Mouse (Mus musculus) lung, postnatal 36 days (tissue): ENCODE measurements around the gene Clec3b.

Source experiments
- DNase-seq: peaks from one replicate; pipeline ENCODE4 v3.0.0; 2022; ENCODE audit warnings: mixed read lengths

Clec3b gene

GRCm38 (mm10) chr9:123150241-123151020, at the start of gene Clec3b:
Clec3b (plus strand) TSS chr9:123150946.
- DNase-seq = peak; percentile 75

- DNase-seq = peak; percentile 35
Observed at GRCm38 (mm10) chr9:123103425-123103824, 47.3 kb upstream of the Clec3b start.

- DNase-seq = peak; percentile 33
Observed at GRCm38 (mm10) chr9:123104362-123104761, 46.4 kb upstream of the Clec3b start.

- DNase-seq = no peak
Observed at GRCm38 (mm10) chr9:123107186-123107585, 43.6 kb upstream of the Clec3b start.

- peak; percentile 50 for DNase-seq
Observed at GRCm38 (mm10) chr9:123109188-123109587, 41.6 kb upstream of the Clec3b start.

GRCm38 (mm10) chr9:123111751-123112221, 39.0 kb upstream of the Clec3b start:
- peak; percentile 44 for DNase-seq

GRCm38 (mm10) chr9:123112805-123113521, 37.8 kb upstream of the Clec3b start, which contains the start of the genes Zdhhc3 and Exosc7:
Zdhhc3 (minus strand) TSS chr9:123113205.
Exosc7 (plus strand) TSS chr9:123113215.
- peak; percentile 85 for DNase-seq

- peak; percentile 15 for DNase-seq
Observed at GRCm38 (mm10) chr9:123113931-123114330, 36.8 kb upstream of the Clec3b start.

GRCm38 (mm10) chr9:123115566-123115965, 35.2 kb upstream of the Clec3b start:
- DNase-seq = no peak

GRCm38 (mm10) chr9:123123017-123123416, 27.7 kb upstream of the Clec3b start:
- no peak for DNase-seq

- DNase-seq = peak; percentile 55
Observed at GRCm38 (mm10) chr9:123123571-123124412, 27.0 kb upstream of the Clec3b start.

GRCm38 (mm10) chr9:123124413-123124981, 26.2 kb upstream of the Clec3b start:
- DNase-seq = peak; percentile 19

- DNase-seq = no peak
Observed at GRCm38 (mm10) chr9:123127663-123128062, 23.1 kb upstream of the Clec3b start.

- DNase-seq = no peak
Observed at GRCm38 (mm10) chr9:123132994-123133393, 17.8 kb upstream of the Clec3b start.

- peak; percentile 35 for DNase-seq
Observed at GRCm38 (mm10) chr9:123136953-123137682, 13.6 kb upstream of the Clec3b start.

GRCm38 (mm10) chr9:123138891-123139474, 11.8 kb upstream of the Clec3b start:
- DNase-seq = peak; percentile 76

- DNase-seq = no peak
Observed at GRCm38 (mm10) chr9:123139887-123140614, 10.7 kb upstream of the Clec3b start.

- peak; percentile 58 for DNase-seq
Observed at GRCm38 (mm10) chr9:123148430-123148829, 2.3 kb upstream of the Clec3b start.

- no peak for DNase-seq
Observed at GRCm38 (mm10) chr9:123151561-123151960, 815 bp downstream of the Clec3b start.

- DNase-seq = no peak
Observed at GRCm38 (mm10) chr9:123152026-123152425, 1.3 kb downstream of the Clec3b start.

- DNase-seq = peak; percentile 45
Observed at GRCm38 (mm10) chr9:123153121-123153520, 2.4 kb downstream of the Clec3b start.
